ENCODE assay signal across 24 mouse cellular contexts in the genomic region with DNA sequence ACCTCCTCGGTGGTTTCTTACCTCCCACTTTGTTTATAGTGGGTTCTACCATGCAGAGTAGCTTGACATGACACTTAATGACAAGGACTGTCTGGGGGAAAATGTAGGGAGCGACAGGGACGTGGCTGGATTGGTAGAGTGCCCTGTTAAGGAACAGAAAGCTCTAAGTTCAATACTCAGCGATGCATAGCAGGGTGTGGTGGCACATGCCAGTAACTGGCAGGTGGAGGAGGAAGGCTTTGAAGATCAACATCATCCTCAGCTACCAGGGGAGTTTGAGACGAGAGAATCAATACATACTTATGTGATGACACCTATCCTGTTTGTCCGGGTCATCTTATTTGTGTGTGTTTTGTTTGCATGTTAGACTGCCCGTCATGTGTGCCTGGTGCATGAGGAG. TPM values are rescaled to one million over a fixed set of nuclear protein-coding genes. Genes with fewer than 3 reads are reported as not detected.
"Had no signal": no experiment of that assay in that cellular context is flagged by ENCODE, and none has a peak within 500 bp of the region (broad histone marks: within the 10 kb centered on the region; RNA-seq: fewer than 3 reads in every experiment).

No protein-coding gene starts in this region.

- H3K4me3 ChIP-seq: liver, embryonic 12.5 days; megakaryocyte, embryonic 14.5 days; midbrain, embryonic 12.5 days; neural tube, embryonic 12.5 days; stomach, embryonic 15.5 days had no signal

- H3K27me3 ChIP-seq: liver, embryonic 12.5 days; megakaryocyte, embryonic 14.5 days; midbrain, embryonic 12.5 days; neural tube, embryonic 12.5 days; stomach, embryonic 15.5 days had no signal

- DNase-seq: lung, adult 18-20 months; lung, embryonic 14.5 days; lung, postnatal 14 days; lung, postnatal 36 days; midbrain, embryonic 14.5 days; retina, postnatal 1 day; right cerebral cortex, adult 18-20 months; right cerebral cortex, postnatal 25 days; right cerebral cortex, postnatal 4 days; thymus, adult 2 months; thymus, postnatal 25 days; thymus, postnatal 4 days had no signal

- H3K27ac ChIP-seq: liver, embryonic 12.5 days; liver, embryonic 14.5 days; macrophage; midbrain, embryonic 12.5 days; neural tube, embryonic 12.5 days; stomach, embryonic 15.5 days; stomach, postnatal 0 days had no signal

- H3K4me1 ChIP-seq: midbrain, embryonic 12.5 days; neural tube, embryonic 12.5 days had no signal

- H3K36me3 ChIP-seq: midbrain, embryonic 12.5 days; neural tube, embryonic 12.5 days; stomach, embryonic 15.5 days had no signal

RNA-seq across cellular contexts. Expression of gene Gm45837, which starts 41.0 kb away (rescaled TPM):
- total RNA-seq: megakaryocyte progenitor cell, adult 5-6 weeks had no signal
- polyA plus RNA-seq: liver, embryonic 12.5 days; liver, embryonic 14.5 days; lung, embryonic 14.5 days; macrophage; midbrain, embryonic 12.5 days; midbrain, embryonic 14.5 days; neural tube, embryonic 12.5 days; neural tube, embryonic 14.5 days; testis, adult 2 months; thymus, adult 2 months; urinary bladder, adult 2 months had no signal
